Mouse (Mus musculus): ENCODE results near the gene Psd4. TPM values are rescaled to one million over a fixed set of nuclear protein-coding genes. Genes with fewer than 3 reads are reported as not detected.

The Psd4 gene
- polyA plus RNA-seq, 1 experiment from 2014 or later = 0.78 TPM

DNA sequence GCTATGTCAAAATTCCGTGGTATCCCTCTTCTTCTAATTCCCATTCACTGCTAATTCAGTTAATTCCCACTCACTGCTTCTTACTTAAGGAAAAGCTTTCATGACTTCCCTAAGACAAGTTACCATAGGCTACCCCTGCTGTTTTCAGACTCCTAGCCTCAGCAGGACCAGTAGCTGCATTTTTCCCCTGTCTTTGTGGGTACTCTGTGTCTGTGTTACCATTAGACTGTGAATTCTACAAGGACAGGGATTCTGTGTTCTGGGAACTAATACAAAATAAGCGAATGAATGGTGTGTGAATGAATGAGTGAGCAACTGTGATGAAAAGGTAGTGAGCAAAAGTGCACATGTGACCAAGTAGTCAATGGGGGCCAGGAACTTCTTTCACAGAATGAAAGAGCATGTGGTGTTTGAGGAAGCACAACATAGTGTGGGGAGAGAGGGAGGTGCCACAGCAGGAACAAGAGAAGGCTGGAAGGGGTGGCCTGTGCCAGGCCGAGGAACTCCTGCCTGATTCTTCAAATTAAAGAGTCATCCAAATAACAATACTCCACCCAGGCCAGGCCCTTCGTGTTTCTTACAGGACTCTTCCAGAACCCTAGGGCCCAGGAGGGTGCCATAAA lies 75.0 kb downstream of the Psd4 start:
- WGBS = 59% methylated on average over 4 of the region's 4 CpGs
- Histone ChIP-seq H3K9ac (replicated peaks) (no peak overlapping the region), H3K4me3 (replicated peaks) (no peak overlapping the region), H3K36me3 (no peaks in the 10 kb centered on the region), H3K27ac (no peak overlapping the region), H3K27me3 (no peaks in the 10 kb centered on the region), H3K4me1 (replicated peaks) (no peaks in the 10 kb centered on the region), H3K4me2 (no peak overlapping the region), H3K9me3 (no peaks in the 10 kb centered on the region)
- no peak for ATAC-seq (ENCODE audit: insufficient number of reproducible peaks, insufficient read depth, low FRiP score, low TSS enrichment, low read depth)

DNA sequence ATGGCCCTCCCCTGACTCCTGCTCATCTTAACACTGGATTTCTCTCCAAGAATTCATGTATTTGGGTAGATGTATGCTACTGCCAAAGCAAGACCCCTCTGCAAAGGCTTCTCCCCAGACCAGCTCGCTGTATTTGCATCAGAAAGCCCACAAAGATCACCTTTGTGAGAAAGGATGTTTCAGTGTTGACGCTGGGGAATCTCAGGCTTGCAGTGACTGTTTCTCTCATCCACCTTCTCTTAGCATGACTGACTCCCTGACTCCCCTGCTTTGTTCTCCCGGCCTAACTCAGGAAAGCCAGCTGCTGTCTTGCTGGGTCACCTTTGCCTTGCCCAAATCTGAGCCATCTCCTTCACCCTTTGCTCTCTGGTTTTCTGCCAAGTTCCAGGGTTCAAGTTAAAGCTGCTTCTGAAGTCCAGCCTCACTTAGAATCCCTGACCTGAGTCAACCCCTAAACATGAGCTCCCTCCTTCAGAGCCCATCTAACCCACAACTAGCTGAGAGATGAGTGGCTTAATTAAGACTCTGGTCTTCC lies 75.9 kb downstream of the Psd4 start:
- Histone ChIP-seq H3K9me3 (no peaks in the 10 kb centered on the region), H3K4me3 (replicated peaks) (no peak overlapping the region), H3K9ac (replicated peaks) (no peak overlapping the region), H3K4me2 (no peak overlapping the region), H3K27me3 (no peaks in the 10 kb centered on the region), H3K27ac (no peak overlapping the region), H3K36me3 (no peaks in the 10 kb centered on the region), H3K4me1 (replicated peaks) (no peaks in the 10 kb centered on the region)
- 47% methylated on average over 3 of the region's 3 CpGs for WGBS
- ATAC-seq (ENCODE audit: insufficient number of reproducible peaks, insufficient read depth, low FRiP score, low TSS enrichment, low read depth) = no peak

DNA sequence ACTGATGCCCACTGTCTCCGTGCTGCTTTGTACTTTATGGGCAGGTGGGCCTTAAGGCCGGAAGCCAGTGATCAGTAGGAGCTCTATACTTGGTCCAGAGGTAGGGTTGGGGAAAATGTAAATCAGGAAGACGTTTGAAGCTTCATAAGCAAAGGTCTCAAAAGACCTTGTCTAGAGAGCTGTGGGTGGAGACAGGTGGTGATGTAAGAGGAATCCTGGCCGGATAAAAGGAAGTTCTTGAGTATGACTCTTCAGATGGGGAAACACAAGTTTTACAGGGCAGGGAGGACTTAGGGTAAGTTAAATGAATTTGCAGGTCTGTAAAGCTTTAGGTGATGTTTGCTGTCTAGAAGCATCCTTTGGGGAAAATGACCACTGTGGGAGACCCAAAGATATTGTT lies 81.7 kb downstream of the Psd4 start:
- no peaks in the 10 kb centered on the region for H3K36me3 ChIP-seq
- WGBS = 69% methylated on average over 4 of the region's 4 CpGs
- H3K9ac ChIP-seq (replicated peaks) = no peak overlapping the region
- ATAC-seq (ENCODE audit: insufficient number of reproducible peaks, insufficient read depth, low FRiP score, low TSS enrichment, low read depth) = no peak
- no peaks in the 10 kb centered on the region for H3K4me1 ChIP-seq (replicated peaks)
- H3K27ac ChIP-seq = no peak overlapping the region
- H3K4me3 ChIP-seq (replicated peaks) = no peak overlapping the region
- no peak overlapping the region for H3K4me2 ChIP-seq
- H3K9me3 ChIP-seq = no peaks in the 10 kb centered on the region
- H3K27me3 ChIP-seq = no peaks in the 10 kb centered on the region

DNA sequence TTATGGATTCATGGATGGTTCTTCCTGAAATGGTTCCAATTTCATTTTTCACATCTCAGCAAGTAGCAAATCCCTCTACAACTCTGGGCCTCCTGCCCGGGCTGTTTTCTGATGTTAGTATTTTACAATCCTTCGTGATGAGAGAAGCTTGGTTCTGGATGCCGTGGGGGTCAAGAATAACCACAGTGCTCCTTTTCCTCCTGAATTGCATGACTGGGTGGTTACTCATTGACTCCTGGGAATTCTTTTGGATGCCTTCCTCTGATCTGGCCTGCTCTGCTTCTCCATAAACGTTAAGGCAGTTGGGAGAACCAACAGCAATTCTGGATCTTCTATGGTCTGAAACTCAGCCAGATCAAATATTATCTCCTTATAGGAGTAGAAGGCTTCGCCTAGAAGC lies 85.8 kb downstream of the Psd4 start:
- no peak for ATAC-seq (ENCODE audit: insufficient number of reproducible peaks, insufficient read depth, low FRiP score, low TSS enrichment, low read depth)
- 83% methylated on average over 5 of the region's 5 CpGs for WGBS

DNA sequence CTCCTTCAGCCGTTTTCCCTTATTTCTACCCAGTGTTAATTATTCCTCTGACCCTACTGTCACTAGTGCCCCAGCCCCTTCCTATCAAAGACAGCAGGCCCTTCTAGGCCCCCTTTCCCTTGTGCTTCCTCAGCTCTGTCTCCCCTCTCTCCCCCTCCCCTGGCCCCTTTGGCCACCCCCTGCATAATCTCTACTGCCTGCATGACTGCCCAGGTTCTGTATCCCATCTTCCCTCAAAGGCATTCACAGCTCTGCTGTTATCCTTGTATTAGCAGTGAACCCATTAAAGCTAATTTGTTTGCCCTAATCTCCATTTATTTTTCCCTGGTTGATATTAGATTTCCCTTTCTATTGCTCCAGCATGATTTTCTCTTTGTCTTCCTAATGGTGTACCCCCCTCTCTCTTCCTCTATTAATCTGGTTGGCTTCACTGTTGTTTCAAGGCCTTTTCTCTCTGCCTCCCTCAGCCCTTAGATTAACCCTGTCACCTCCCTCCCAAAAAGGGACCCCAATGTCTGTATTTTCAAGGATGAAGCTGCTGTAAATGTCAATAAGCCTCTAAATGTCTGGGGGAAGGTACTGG lies 87.1 kb downstream of the Psd4 start:
- no peak for ATAC-seq (ENCODE audit: insufficient number of reproducible peaks, insufficient read depth, low FRiP score, low TSS enrichment, low read depth)
- 35% methylated on average over 1 of the region's 1 CpGs for WGBS
- no peak overlapping the region for H3K4me2 ChIP-seq

More for the DNA sequence above, 85.8 kb downstream of the Psd4 start:
- Histone ChIP-seq H3K9ac (replicated peaks) (no peak overlapping the region), H3K4me1 (replicated peaks) (no peaks in the 10 kb centered on the region), H3K9me3 (no peaks in the 10 kb centered on the region), H3K36me3 (no peaks in the 10 kb centered on the region), H3K4me2 (no peak overlapping the region), H3K27me3 (0 out of 2 replicates have a peak, but pooled peaks cover 3% of the 10 kb centered on the region), H3K27ac (no peak overlapping the region), H3K4me3 (replicated peaks) (no peak overlapping the region)

DNA sequence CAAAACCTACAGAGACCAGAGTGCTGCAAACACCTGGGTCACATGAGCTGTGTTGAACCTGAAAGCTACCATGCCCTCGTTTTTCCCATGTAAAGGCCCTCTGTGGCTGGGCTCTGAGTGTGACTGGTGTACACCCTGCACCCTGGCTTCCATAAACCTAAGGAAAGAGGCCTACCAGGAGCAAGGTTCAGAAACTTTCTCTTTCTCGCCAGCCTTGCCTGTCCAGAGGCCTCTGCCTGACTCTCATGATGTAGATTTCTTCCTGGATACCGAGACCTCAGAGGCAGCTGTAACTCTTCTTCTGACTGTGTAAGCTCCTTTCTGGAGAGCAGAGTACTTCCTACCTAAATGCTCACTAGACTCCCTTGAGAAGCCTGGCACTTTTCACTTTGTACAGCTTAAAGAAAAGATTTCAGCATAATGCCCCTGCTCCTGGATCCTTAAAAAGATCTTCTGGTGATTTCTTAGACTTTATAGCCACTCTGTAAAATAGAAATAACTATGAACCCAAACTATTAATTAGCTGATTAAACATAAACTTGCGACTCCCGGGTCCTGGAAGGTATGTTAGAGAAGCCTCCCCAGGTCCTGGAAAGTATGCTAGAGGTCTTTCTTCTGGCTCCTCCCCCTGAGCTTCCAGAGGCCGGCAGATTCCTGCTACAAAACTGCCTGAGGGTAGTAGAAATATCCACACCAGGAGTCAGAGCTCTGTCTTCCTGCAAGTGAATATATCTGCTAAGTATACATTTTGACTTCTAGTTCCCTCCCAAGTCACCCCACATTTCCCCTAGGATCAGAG lies 87.9 kb downstream of the Psd4 start:
- Histone ChIP-seq H3K9me3 (no peaks in the 10 kb centered on the region), H3K27me3 (peaks cover 7% of the 10 kb centered on the region; the same call in 1 of the 2 replicates), H3K9ac (replicated peaks) (no peak overlapping the region), H3K4me1 (replicated peaks) (no peaks in the 10 kb centered on the region), H3K27ac (no peak overlapping the region), H3K4me2 (no peak overlapping the region), H3K36me3 (no peaks in the 10 kb centered on the region), H3K4me3 (replicated peaks) (no peak overlapping the region)
- no peak for ATAC-seq (ENCODE audit: insufficient number of reproducible peaks, insufficient read depth, low FRiP score, low TSS enrichment, low read depth)
- 38% methylated on average over 6 of the region's 6 CpGs for WGBS

More for the DNA sequence above, 87.1 kb downstream of the Psd4 start:
- no peak overlapping the region for H3K9ac ChIP-seq (replicated peaks)
- H3K9me3 ChIP-seq = no peaks in the 10 kb centered on the region
- no peaks in the 10 kb centered on the region for H3K4me1 ChIP-seq (replicated peaks)
- no peak overlapping the region for H3K4me3 ChIP-seq (replicated peaks)
- peaks cover 7% of the 10 kb centered on the region; the same call in 1 of the 2 replicates for H3K27me3 ChIP-seq
- H3K27ac ChIP-seq = no peak overlapping the region
- no peaks in the 10 kb centered on the region for H3K36me3 ChIP-seq

DNA sequence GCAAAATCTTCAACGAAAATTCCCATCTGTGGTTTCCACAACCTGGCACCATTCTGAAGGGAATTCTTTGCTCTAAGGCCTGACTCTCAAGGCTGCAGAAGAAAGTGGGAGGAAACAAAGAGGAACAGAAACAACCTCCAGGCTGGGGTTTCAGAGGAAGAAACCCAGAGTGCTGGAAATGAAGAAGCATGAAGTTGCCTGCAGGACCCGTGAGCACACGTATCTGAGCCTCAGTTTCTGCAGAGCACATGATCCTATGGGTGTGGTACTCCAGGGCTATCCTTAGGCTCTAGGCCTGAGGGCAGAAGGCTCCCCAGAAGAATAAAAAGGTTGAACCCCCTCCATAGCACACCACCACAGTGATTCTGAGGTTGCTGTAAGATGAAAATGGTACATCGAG lies 89.5 kb downstream of the Psd4 start:
- no peaks in the 10 kb centered on the region for H3K4me1 ChIP-seq (replicated peaks)
- H3K27ac ChIP-seq = no peak overlapping the region
- no peaks in the 10 kb centered on the region for H3K36me3 ChIP-seq
- 85% methylated on average over 4 of the region's 4 CpGs for WGBS
- no peak overlapping the region for H3K4me3 ChIP-seq (replicated peaks)
- H3K4me2 ChIP-seq = no peak overlapping the region
- no peak for ATAC-seq (ENCODE audit: insufficient number of reproducible peaks, insufficient read depth, low FRiP score, low TSS enrichment, low read depth)
- H3K27me3 ChIP-seq = peaks cover 7% of the 10 kb centered on the region; the same call in 1 of the 2 replicates
- H3K9me3 ChIP-seq = no peaks in the 10 kb centered on the region
- no peak overlapping the region for H3K9ac ChIP-seq (replicated peaks)

DNA sequence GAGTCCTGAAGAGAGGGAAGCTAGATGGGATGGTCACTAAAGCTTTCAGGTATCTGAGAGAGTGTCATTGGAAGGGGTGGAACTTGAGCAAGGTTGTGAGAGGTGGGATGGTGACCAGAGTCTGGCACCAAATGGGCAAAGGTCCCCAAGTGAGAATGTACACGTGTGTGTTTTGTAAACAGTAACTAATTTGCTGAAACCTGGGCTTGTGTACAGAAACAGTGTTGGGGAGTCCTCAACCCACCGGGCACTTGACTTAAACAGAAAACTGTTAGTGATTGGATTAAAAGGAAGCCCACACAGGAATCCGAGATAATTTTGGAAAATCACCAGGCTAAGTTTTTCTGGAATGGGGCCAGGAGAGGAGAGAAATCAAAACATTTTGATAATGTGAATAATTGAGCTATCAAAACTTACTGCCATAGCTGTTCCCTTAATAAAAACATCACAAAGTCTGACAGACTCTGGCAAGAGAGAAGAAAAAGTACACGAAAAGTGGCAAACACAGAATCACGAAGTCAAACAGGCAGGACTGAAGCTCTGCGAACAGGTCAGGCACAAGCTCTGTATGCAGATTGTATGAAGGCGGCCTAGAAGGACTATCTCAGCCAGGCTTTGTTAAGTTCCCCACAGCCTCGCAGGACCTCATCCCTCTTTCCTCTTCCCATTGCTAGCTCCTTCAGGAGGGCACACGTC lies 92.9 kb downstream of the Psd4 start:
- no peaks in the 10 kb centered on the region for H3K9me3 ChIP-seq
- no peaks in the 10 kb centered on the region for H3K36me3 ChIP-seq
- H3K4me2 ChIP-seq = no peak overlapping the region
- H3K9ac ChIP-seq (replicated peaks) = no peak overlapping the region
- no peaks in the 10 kb centered on the region for H3K4me1 ChIP-seq (replicated peaks)
- no peak for ATAC-seq (ENCODE audit: insufficient number of reproducible peaks, insufficient read depth, low FRiP score, low TSS enrichment, low read depth)
- H3K27me3 ChIP-seq = peaks cover 7% of the 10 kb centered on the region; the same call in 1 of the 2 replicates
- H3K4me3 ChIP-seq (replicated peaks) = no peak overlapping the region
- H3K27ac ChIP-seq = no peak overlapping the region
- 39% methylated on average over 9 of the region's 9 CpGs for WGBS

DNA sequence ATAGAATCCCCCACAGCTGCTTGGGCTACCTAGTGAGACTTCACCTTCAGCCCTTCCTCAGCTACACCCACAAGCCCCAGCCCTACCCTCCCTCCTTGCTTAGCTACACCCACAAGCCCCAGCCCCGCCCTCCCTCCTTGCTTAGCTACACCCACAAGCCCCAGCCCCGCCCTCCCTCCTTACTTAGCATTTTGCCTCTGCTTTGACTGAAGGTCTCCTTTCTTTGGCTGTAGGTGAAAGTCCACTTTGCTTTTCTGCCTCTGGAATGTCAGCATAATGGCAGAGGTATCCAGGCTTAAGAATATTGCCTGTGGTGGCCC lies 93.4 kb downstream of the Psd4 start:
- no peak for ATAC-seq (ENCODE audit: insufficient number of reproducible peaks, insufficient read depth, low FRiP score, low TSS enrichment, low read depth)
- Histone ChIP-seq H3K4me3 (replicated peaks) (no peak overlapping the region), H3K9me3 (no peaks in the 10 kb centered on the region), H3K4me1 (replicated peaks) (no peaks in the 10 kb centered on the region), H3K27ac (no peak overlapping the region), H3K4me2 (no peak overlapping the region), H3K27me3 (peaks cover 7% of the 10 kb centered on the region; the same call in 1 of the 2 replicates), H3K9ac (replicated peaks) (no peak overlapping the region), H3K36me3 (no peaks in the 10 kb centered on the region)
- 6% methylated on average over 2 of the region's 2 CpGs for WGBS

Measured in limb, embryonic 12.5 days (tissue).